Mouse (Mus musculus): ENCODE measurements around the gene B4galt1. TPM values are rescaled to one million over a fixed set of nuclear protein-coding genes. Genes with fewer than 3 reads are reported as not detected.
A peak's percentile ranks its signal among the peaks of the same experiment; 100 is the strongest.

The B4galt1 gene
- total RNA-seq, 2 experiments from 2014 or later, result 14.4 to 30.8 TPM

- ATAC-seq (replicated peaks; ENCODE audit: low FRiP score, low TSS enrichment, poor library complexity, severe bottlenecking), result no peak
These were observed 28.7 kb downstream of the B4galt1 start for GRCm38 (mm10) chr4:40825146-40825545.

DNA sequence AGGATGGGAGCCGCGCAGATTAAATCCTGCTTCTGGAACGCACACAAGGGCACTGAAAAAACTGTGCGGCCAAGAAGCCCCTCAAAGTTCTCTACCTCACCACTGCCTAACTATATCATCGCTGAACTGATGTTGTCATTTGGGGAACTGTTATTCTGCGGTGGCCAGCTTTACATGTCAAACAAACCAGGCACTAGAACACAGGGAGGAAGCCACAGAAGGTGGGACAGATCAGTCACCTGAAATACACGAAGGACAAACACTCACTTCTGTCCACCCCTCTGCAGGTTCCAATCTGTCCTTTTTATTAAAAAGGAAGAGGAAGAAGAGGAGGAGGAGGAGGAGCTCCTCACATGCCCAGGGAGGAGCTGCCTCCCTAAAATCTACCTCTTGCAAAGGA, 29.3 kb downstream of the B4galt1 start:
- no peak for ATAC-seq (replicated peaks; ENCODE audit: low FRiP score, low TSS enrichment, poor library complexity, severe bottlenecking)

DNA sequence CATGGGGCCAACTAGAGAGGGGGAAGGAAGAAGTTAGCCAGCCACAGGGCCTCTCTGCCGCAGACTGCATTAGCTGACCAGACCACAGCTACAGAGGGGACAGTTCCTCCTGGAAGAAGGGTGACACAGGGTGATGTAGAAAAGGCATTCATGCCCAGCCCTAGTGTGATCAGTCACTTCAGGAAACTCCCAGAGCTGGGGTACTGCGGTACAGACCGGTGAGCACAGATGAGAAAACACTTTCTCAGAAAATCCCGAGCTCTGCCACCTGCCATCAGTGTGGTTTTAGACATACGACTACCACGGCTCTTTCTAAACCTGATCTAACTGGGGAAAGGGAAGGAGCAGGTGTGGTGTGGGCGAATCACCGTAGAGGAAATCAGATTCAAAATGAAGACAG, 30.1 kb downstream of the B4galt1 start:
- ATAC-seq (replicated peaks; ENCODE audit: low FRiP score, low TSS enrichment, poor library complexity, severe bottlenecking), result no peak

- ATAC-seq (replicated peaks; ENCODE audit: low FRiP score, low TSS enrichment, poor library complexity, severe bottlenecking), result no peak
These were observed 30.7 kb downstream of the B4galt1 start for GRCm38 (mm10) chr4:40823151-40823550.

- no peak for ATAC-seq (replicated peaks; ENCODE audit: low FRiP score, low TSS enrichment, poor library complexity, severe bottlenecking)
These were observed 32.3 kb downstream of the B4galt1 start for GRCm38 (mm10) chr4:40821303-40822023.

- no peak for ATAC-seq (replicated peaks; ENCODE audit: low FRiP score, low TSS enrichment, poor library complexity, severe bottlenecking)
These were observed 32.9 kb downstream of the B4galt1 start for GRCm38 (mm10) chr4:40820903-40821302.

- peak; percentile 47 for ATAC-seq (replicated peaks; ENCODE audit: low FRiP score, low TSS enrichment, poor library complexity, severe bottlenecking)
These were observed 33.8 kb downstream of the B4galt1 start for GRCm38 (mm10) chr4:40820024-40820423.

DNA sequence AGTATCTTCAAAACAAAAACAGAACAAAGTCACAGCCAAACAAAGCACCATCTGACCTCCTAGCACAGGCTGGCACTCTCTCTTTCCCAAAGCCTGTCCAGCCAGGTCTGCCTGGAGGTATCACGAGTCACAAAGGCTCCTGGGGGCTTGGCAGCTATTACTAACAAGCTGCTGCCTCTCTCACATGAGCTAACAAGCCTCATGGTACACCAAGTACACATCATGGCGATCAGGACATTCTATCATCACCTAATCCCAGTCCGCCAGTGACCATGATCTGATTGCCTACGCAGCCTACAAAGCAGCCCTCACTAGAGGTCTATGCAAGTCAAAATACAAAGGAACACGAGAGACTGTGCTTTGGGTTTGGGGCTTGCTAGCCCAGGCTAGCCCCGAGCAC, 34.7 kb downstream of the B4galt1 start:
- ATAC-seq (replicated peaks; ENCODE audit: low FRiP score, low TSS enrichment, poor library complexity, severe bottlenecking), result no peak

GRCm38 (mm10) chr4:40818421-40818820, 35.4 kb downstream of the B4galt1 start:
- peak; percentile 67 for ATAC-seq (replicated peaks; ENCODE audit: low FRiP score, low TSS enrichment, poor library complexity, severe bottlenecking)

DNA sequence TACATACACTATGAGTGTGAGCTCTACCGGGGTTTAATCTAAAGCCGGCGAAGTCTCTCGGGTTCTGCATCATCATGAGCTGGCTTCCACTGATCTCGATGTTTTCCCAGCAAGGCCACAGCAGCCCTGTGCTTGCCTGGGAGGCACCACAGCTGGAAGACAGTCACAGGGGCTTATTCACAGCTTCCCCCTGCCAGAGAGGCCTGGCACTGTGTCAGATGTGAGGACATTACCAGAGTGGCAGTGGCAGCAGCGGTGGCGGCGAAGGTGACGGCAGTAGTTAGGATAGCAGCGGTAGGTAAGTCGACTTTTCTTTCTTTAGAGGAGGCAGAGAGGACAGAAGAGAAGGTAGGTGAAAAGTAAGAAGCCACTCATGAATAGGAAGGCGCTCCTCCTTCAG, 35.9 kb downstream of the B4galt1 start:
- ATAC-seq (replicated peaks; ENCODE audit: low FRiP score, low TSS enrichment, poor library complexity, severe bottlenecking), result no peak

DNA sequence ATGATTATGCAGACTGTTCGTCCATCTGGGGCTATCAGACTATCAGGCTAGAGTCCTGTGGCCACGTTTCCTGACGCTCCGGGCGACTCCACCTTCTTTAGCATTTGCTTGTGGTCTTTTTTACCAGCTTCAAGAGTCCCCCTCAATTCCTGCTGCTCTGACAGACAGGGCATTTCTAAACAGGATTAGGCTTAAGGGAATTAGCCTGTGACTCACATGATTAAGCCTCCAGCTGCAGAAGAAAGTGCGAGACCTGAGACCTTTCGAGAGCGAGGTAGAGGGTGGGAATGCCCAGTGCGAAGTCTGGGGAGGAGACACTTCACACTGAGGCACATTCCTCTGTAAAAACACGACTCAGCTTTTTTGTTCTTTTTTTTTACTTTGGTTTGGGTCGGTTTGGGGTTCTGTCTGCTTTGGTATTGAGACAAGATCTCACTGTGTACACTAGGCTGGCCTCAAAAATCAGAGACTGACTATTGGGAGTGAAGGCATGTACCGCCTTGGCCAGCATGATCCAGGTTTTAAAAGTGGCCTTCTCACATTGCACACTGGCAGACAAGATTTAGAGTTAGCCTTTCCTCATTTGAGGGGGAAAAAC, 37.9 kb downstream of the B4galt1 start:
- ATAC-seq (replicated peaks; ENCODE audit: low FRiP score, low TSS enrichment, poor library complexity, severe bottlenecking), result no peak

GRCm38 (mm10) chr4:40815120-40815519, 38.7 kb downstream of the B4galt1 start:
- no peak for ATAC-seq (replicated peaks; ENCODE audit: low FRiP score, low TSS enrichment, poor library complexity, severe bottlenecking)

DNA sequence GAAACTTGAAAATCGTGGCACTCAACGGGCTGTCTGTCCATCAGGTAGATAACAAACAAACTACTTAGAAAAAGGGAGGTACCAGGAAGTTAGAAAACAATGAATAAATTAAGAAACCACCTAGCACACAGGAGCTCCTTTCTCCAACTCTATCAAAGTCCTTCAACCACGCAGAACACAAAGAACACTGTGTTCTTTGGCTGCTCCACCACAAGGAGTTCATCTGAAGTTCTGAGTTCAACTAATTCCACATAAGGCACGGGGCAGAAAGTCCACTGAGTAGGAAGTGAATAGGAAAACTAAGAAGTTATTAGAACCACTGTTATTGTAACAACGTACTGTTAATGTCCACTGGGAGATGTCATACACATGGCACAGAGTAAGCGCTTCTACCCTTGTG, 39.4 kb downstream of the B4galt1 start:
- ATAC-seq (replicated peaks; ENCODE audit: low FRiP score, low TSS enrichment, poor library complexity, severe bottlenecking), result no peak

GRCm38 (mm10) chr4:40812891-40813290, 40.9 kb downstream of the B4galt1 start:
- no peak for ATAC-seq (replicated peaks; ENCODE audit: low FRiP score, low TSS enrichment, poor library complexity, severe bottlenecking)

DNA sequence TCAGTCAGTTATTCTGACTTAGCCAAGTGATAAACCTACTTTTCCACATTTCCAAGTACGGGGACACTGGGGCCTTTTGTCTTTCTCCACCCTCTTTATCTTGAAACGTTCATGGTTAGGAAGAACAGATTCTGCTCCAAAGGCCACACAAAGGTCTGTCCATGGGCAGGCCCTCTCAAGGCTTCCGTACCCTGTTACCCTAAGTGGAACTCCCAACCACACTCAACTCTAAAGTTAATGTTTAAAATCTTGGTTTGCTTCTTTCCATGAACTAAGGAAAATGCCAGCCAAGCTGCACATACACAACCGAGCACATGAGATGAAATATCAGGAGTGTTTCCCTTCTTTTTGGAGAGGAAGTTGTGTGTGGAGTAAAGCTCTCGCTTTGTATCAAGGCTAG, 43.3 kb downstream of the B4galt1 start:
- ATAC-seq (replicated peaks; ENCODE audit: low FRiP score, low TSS enrichment, poor library complexity, severe bottlenecking), result no peak

GRCm38 (mm10) chr4:40807382-40807781, 46.4 kb downstream of the B4galt1 start:
- ATAC-seq (replicated peaks; ENCODE audit: low FRiP score, low TSS enrichment, poor library complexity, severe bottlenecking), result no peak

GRCm38 (mm10) chr4:40805401-40805800, 48.4 kb downstream of the B4galt1 start:
- no peak for ATAC-seq (replicated peaks; ENCODE audit: low FRiP score, low TSS enrichment, poor library complexity, severe bottlenecking)

- ATAC-seq (replicated peaks; ENCODE audit: low FRiP score, low TSS enrichment, poor library complexity, severe bottlenecking), result no peak
These were observed 51.0 kb downstream of the B4galt1 start for GRCm38 (mm10) chr4:40802787-40803186.

DNA sequence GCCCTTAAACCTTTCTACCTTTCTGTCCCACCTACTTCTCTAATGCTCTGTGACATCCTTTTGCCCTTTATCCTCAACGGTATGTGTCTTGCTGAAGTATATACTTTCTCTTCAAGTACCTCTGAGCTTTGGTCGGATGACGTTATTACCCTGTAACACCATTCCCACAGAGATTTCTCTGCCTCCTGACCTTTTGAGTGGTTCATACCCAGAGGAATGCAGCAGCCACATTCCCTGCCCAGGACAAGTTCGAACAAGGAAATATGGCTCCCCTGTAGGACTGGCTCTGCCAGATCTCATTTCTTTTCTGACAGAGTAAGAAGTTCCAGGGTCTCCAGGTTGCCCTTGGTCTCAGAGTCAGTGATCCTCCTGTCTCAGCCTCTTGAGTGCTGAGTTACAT, 51.9 kb downstream of the B4galt1 start:
- ATAC-seq (replicated peaks; ENCODE audit: low FRiP score, low TSS enrichment, poor library complexity, severe bottlenecking), result no peak

GRCm38 (mm10) chr4:40800873-40801272, 52.9 kb downstream of the B4galt1 start:
- ATAC-seq (replicated peaks; ENCODE audit: low FRiP score, low TSS enrichment, poor library complexity, severe bottlenecking), result no peak

- peak; percentile 88 for ATAC-seq (replicated peaks; ENCODE audit: low FRiP score, low TSS enrichment, poor library complexity, severe bottlenecking)
These were observed 54.8 kb downstream of the B4galt1 start for GRCm38 (mm10) chr4:40798833-40799555.
